Mouse (Mus musculus): ENCODE measurements around the gene Adgrb3.

The Adgrb3 gene

DNA sequence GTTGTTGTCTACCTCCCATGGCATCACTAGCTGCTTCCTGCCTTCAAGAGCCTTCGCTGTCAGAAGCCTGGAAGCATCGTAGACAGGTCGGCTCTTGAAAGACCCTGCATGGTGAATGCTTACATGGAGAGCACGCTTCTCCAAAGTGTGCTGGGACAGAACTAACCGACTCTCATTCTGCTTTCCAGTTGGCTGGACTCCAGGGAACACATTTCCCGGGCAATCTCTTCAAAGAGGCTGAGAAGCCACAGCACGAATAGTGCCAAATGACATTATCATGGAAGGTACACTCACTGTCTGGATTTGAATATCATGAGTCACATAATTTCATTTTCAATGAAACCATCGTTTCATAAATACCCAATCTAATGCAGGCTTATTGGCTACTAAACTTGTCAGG lies 548.0 kb downstream of the Adgrb3 start:
- DNase-seq (ENCODE audit: low spot score in 2 of 2) = peak in 1 of 2 experiments; percentile 7

DNA sequence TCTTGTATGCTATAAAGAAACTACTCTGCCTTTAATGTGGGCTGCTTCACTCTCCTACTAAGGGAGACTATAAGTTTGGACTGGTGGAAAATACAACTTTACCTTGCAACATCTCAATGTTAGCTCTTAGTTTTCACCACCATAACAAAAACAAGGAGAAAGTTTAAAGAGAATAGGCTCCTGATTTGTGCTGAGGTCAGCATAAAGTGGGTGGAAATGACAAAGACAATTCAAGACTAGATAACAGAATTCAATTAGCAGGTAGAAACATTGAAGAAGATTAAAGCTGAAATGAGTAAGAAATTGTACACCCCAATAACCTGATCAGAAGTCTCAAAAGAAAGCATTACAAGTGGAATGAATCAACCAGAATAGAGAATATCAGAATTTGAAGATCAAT lies 578.9 kb downstream of the Adgrb3 start:
- DNase-seq (ENCODE audit: low spot score in 2 of 2) = no peak

DNA sequence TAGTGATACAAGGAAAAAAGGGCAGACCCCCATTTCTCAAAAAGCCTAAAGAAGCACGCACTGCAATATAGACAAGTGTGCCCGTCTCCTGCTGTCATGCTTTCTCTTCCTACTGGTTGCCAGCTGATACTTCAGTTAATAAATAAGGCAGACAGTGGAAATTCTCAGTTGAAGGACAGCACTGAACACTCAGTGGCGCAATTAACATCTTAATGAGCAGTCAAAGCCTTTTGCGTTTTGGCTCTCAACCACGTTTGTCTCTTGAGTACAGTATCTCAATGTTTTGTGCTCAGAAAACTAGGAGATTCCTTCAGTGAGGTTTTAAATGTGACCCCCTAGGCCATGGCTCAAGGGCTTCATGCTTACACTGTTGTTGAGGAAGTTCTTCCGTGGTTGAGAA lies 587.1 kb downstream of the Adgrb3 start:
- DNase-seq (ENCODE audit: low spot score in 2 of 2) = no peak

DNA sequence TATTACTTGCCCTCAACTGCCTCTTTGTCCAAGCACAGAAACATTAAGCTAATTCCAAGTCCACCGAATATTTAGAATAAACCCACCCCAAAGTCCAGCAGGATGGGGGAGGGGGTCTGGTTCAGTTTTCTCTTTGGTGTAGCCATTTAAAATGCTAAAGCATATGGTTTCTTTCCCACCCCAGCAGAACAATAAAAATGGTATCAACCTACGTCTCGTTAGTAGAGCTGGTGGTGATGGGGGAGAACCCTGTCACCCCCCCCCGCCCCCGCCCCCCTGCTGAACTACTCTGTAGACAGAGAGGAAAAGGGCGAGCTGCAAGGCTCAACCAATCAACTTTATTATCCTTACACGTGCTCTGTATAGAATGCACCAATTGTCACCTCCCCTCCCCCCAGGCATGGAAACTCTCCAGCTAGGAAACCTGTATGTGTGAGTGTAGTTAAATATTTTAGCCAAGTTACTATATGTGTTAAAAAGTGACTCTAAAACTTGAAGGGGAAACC lies 600.2 kb downstream of the Adgrb3 start:
- peak in 1 of 2 experiments; percentile 41 for DNase-seq (ENCODE audit: low spot score in 2 of 2)

DNA sequence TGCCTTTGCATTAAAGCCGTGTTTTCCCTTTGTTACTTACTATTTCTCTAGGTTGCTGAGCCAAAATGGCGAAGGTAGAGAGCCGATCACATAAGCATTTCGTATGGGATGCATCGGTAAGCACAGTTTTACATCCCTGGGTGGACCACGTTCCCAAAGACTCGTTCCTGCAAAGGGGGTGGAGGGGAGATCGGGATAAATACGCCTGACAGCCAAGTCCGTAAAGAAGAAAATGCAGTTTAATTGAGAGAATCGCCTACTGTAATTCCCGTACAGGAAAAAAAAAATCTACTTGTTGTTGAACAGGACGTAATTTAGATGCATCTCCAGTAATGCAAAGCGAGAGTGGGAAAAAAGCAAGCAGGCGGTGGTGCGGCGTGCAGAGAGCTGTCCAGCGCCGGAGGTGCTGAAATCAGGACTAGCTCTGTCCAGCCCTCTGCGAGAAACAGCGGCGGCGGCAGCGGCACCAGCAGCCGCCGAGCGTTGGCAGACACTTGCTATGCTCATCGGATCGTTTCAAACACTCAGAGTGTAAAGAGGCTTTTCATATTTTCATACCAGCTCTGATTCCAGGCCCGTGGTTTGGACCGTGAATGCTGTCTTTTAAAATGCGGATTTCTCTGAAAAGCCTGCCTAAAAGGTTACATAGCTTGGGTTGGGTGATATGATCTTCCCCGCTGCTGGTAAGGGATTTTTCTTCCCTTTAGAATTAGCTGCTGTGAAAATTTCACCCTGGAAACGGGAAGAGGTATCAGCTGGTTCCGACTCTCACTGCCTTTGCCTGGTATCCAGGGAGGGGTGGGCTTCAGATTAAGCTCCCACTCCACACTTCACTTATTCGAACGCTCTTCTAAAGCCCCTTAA lies 600.9 kb downstream of the Adgrb3 start:
- DNase-seq (ENCODE audit: low spot score in 2 of 2) = peak; percentile 50 to 81

DNA sequence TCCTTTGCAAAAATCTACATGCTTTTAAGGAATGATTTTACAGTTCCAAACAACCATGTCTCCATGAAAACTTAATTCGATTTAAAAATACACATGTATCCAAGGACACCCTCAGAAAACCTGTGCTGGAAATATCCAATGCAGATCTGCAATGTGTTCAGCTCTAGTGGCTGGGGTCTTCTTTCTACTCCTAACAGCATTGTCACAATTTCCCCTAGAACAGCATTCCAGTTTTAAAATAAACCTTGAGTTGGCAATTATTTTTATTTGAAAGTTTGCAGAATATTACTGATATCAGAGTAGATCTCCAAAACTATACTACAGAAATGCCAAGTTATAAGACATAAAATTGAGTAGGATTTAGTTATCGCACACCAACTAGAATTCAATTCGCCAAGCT lies 601.6 kb downstream of the Adgrb3 start:
- DNase-seq (ENCODE audit: low spot score in 2 of 2) = no peak

DNA sequence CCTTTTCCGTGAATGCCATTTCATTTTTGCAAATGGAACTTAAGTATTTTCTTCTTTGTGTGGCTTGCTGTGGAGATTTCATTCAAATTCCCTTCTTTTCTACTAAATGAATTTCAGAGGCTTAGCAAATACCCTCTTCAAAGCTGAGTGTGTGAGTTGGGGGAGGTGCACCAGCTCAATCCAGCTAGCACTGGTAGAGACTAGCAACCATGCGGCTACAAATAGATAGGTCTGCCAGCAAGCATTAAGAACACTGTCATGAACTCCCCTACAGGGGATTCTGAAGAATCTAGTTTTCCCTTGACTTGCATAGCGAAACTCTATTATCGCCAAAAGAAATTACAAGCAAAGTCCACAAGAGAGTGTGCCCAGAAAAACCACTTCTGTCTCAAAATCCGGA lies 624.9 kb downstream of the Adgrb3 start:
- DNase-seq (ENCODE audit: low spot score in 2 of 2) = no peak

DNA sequence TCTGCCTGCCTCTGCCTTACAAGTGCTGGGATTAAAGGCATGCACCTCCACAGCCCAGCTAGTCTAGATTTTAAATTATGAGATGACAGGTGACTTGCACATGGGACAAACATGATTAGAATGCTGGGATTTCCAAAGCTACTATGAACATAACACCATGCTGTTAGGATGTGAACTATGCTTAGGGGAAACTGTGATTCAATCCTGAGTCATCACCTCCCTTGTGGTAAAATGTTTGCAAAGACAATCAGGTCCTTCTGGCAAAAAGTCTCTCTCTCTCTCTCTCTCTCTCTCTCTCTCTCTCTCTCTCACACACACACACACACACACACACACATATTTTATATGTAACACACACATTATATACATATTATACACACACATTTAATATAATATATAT lies 630.1 kb downstream of the Adgrb3 start:
- no peak for DNase-seq (ENCODE audit: low spot score in 2 of 2)

DNA sequence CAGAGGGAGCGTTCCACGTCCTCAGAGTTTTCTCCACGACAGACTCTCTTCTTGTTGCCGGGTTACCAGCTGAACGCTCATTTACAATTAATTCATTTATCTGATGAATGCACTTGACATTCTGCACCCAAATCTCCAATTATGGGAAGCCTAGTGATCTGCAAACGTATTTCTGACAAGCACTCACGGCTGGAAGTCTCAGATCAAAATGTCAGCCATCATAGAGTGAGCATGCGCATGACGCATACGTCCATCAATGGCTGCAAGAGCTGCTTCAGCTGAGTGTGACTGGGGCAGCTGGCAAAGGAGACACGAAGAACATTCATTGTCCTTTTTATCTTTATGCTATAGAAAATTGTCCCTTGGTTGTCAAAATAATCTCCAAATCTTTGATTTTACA lies 637.5 kb downstream of the Adgrb3 start:
- no peak for DNase-seq (ENCODE audit: low spot score in 2 of 2)

DNA sequence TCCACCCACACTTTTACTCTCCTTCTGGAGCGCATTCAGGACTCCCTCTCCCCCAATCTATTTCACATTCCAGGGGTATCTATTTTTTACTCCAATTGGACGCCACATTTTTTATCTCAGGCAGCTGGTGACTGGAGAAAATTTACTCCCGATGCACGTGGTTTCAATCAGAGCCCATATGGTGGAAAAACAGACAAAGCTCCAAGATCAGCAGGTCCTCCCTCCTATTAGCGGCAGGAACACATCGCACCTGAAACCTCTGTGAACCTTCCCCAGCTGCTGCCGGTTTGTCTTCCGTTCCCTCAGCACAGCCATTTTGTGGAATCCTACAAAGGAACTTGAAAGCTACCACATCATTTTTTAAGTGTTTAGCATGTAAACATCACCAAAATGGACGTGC lies 640.2 kb downstream of the Adgrb3 start:
- no peak for DNase-seq (ENCODE audit: low spot score in 2 of 2)

DNA sequence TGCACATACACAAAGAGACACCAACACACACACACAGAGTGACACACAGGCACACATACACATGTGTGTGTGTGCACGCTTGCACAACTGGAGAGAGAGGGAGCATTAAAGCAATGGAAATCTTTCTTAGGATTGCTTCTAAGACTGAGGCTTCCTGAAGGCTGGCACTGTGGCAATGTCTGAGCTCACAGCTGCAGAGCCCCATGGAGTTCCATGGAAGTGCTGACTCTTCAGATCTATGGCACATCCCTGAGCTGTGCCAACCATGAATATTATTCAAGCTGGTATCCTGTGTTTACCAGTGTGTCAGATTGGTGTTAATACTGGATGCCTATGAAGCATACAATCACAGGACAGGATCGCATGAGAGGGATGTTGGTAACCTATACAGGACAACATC lies 643.6 kb downstream of the Adgrb3 start:
- DNase-seq (ENCODE audit: low spot score in 2 of 2) = no peak

DNA sequence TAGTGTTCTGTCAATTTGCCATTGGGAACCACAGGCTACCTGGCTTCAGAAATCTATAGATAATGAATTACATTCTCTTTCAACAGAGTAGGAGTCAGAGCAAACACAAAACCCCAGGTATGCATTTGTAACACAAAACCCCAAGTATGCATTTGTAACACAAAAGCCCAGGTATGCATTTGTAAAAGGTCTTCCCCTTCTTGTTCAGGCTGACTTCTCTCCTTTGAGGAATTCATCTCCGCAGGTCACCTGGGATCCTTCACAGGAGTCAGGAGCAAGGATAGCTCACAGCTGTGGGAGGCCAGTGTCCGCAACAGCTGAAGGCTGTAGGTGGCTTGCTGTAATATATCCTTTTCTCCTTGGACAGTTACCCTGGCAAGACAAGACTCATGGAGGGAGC lies 647.6 kb downstream of the Adgrb3 start:
- DNase-seq (ENCODE audit: low spot score in 2 of 2) = no peak

DNA sequence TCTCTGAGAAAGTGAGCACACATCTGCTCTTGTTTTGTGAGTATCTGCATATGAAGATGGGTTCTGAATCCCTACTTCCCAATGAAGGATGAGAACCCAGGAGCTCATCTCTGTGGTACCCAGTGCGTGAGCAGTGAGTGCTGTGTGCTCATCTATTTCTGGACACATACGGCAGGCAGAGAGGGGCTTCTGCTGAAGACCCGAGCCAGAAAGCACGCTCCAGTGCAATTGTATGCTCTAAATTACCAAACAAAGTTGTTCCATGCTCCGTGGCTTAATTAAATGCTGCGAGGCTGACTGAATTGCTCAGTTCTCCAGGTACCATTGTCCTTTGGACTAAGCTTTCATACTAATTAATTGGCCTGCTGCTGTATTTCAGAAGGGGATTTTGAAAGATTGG lies 648.9 kb downstream of the Adgrb3 start:
- DNase-seq (ENCODE audit: low spot score in 2 of 2) = no peak

DNA sequence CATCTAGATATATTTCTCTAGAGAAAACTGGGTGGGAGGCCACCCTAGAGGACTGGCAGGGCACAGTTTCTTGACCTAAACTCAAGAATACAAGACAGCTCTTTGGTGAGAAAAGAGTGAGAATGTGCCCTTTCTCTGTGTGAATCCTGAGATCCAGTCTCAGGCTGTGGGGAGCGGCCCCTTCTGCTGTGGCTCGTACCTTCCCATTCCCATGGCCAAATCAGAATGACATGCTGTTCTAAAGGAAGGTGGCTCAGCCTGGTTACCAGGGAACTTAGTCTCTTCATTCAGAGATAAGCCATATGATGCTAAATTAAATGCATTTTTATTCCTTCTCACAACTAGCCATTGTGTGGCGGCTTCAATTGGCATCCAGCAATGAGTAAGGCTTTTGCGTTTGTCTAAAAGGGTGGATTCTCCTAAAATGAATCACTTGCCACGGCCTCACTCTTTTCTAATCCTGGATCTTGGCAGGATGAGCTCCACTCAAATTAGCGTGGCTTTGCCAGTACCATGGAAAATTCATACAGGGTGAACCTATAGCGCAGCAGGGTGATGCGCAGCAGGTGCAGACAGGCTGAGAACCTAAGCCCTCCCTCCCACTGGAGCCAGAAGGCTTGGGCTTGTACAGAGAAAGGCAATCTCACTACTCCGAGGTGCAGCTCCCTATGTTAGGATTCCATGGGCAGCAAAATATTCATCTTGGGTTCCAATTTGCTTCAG lies 649.5 kb downstream of the Adgrb3 start:
- DNase-seq (ENCODE audit: low spot score in 2 of 2) = no peak

DNA sequence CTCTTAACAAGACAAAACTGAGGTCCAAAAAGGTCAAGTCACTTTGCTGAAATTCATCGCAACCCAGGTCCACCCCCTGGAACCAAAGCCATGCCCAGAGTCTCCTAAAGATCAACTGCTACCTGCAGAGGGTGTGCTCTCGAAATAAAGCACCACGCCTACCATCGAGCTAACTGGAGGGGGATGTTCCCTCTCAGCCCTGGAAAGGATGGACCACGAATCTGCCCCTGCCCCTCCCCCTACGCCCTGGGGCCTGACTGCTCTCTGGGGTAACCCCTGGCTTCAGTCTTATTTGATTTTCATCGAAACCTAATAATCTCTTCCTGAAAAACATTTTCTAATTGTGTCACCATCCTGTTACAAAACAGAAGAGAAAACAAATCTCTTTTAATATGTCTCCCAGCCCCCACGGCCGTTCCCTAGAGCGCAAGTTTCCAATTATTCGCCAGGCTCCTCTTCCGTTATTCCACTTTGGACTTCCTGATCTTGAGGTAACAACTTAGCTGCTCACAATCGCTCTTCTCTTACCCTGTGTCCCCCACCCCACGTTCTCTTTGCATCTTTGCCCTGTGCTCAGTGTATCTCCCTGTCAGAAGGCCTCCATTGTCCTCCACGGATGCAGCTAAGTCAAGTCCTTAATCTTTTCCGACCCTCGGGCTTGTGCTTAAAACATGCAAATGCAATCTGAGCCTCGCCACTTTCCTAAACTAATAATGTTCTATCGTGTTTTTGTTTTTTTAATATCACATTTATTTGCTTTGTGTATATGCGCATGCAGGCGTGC lies 651.0 kb downstream of the Adgrb3 start:
- no peak for DNase-seq (ENCODE audit: low spot score in 2 of 2)

DNA sequence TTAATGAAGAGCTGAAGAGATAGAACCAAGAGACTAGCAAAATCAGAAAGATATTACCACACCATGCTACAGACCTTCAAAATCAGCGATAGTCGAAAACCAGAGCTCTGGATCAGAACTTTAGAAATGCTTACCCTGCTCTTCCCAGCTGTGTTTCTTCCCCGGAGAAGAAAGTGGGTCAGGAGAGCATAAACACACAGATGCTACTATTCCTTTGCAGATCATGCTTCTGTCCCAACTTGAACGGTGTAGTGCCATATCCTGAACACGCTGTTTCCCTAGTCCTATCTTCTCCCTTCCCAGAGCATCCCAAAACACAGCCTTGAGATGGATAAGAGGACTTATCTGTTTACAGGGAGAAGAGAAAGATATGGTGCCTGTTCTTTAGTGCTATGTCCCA lies 662.4 kb downstream of the Adgrb3 start:
- no peak for DNase-seq (ENCODE audit: low spot score in 2 of 2)

DNA sequence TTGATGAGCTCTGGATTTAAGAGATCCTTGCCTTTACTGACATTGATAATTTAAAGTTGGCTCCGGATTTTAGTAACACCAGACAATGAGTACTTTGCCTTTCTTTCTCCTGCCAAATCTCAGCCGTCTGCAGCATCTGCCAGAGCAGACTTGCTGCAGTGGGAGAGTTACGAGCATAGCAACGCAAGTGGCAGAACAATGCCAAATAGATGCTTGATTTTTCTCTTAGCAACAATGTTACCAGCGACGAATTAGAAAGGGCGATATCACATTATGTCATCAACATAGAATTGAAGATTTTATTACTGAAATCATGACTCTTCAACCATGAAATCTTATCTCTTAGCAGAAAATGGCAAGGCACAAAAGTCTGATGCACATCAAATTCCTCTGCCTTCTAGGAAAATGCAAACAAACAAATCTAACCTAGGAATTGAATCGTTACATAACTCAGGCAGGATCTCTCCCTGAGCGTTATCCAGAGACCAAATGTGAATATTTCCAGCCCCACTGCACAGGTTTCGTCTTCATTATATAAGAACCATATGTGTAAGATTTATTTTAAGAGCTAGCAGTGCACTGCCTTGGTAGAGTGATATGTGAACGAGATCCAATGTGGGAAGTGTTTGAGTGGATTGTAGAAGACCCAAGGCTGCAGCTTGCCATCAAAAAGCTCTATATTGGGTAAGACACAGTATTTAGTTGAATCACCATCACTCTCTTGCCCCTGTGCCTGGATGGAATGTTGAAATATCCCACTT lies 663.3 kb downstream of the Adgrb3 start:
- DNase-seq (ENCODE audit: low spot score in 2 of 2) = no peak

DNA sequence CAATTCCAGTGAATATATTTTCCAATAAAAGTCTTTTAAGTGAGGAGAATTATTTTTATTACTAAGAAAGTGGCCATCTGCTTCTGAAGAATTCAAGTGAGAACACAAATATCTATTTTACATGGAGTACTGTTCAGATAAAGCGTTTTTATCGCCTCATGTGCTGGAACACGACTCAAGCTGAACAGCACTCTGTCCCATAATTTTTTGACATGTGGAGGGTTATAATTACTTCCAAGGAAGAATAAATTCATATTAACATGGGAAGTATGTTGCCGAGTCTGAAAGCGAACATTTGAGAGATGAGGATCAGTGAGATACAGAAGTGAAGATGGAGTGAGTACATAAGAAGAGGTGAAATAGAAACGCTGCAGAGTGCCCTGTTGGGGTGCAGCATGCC lies 665.9 kb downstream of the Adgrb3 start:
- DNase-seq (ENCODE audit: low spot score in 2 of 2) = no peak

DNA sequence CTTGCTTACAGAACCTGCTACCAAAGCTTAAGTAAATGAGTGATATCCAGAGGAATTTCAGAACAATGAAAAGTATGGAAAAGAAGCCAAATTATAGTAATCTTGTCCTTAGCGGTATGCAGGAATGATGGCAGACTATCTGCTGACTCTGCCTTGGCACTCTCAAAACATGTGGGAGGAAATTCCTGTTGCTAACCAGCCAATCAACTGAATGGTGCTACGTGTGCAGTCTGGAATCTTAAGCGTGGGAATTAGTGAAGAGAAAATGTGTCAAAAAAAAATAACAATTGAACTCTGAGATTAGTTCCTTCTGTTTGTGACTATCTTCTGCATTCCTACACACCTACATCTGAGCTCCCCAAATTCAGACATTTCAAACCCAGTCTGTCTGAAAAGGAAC lies 683.3 kb downstream of the Adgrb3 start:
- DNase-seq (ENCODE audit: low spot score in 2 of 2) = no peak

DNA sequence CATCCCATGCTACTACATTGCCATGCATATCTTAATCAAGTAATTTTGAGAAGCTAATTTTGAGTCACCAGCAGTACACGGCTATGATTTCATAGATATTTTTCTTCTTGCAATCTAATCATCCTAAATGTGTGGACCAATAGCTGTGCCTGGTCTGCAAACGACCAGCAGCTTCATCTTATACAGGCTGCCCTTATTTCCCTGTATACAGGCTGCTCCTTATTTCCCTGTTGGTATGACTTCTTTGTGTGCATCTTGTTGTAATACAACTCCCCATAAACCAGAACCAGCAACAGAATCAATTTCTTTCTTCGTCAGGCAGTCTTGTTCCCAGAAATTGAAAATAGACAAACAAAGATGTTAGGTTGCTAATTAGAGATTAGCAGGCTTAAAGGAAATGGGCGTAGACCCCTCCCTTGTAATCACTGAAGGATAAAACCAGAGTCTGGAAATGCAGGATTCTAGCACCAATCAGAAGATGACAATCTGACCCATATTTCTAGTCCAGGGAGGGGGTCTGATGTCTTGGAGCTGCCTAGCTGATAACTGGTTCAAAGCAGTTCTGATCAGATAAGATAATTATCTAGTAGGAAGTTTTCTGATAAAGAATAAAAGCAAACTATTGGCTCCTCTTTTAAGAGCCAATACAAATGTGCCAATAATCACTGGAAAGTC lies 697.2 kb downstream of the Adgrb3 start:
- no peak for DNase-seq (ENCODE audit: low spot score in 2 of 2)

DNA sequence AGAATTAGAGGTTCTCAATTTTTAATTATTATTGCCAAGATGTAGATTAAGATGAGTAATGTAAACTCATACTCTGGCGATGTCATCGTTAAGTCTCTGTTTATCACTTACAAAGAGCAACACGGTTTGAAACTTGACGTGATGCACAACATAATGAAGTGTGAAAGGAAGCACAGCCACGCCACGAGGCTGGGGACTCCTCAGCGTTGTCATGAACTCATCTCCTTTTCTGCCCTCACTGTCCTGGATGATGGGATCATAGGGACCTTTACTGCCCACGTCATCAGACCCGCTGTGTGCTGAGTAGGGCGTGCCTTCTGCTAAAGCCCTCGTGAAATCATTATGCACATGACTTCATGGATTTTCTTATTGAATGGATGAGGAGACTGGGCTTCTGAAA lies 714.0 kb downstream of the Adgrb3 start:
- DNase-seq (ENCODE audit: low spot score in 2 of 2) = no peak
